Mouse (Mus musculus): ENCODE data around the gene Asic2.

The Asic2 gene

GRCm38 (mm10) chr11:80900555-80900954 lies 1067.7 kb downstream of the Asic2 start:
- WGBS: 90% methylated on average over 4 of the region's 4 CpGs

DNA sequence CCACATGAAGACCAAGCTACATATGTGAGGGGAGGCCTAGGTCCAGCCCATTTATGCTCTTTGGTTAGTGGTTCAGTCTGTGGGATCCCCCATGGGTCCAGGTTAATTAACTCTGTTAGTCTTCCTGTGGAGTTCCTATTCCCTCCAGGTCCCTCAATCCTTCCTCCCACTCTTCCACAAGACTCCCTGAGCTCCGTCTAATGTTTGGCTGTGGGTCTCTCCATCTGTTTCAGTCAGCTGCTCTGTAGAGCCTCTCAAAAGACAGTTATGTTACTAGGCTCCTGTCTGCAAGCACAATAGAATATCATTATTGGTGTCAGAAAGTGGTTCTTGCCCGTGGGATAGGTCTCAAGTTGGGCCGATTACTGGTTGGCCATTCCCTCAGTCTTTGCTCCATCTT lies 1072.4 kb downstream of the Asic2 start:
- WGBS: 59% methylated on average over 3 of the region's 3 CpGs

- 65% methylated on average over 7 of the region's 7 CpGs for WGBS
Measured at GRCm38 (mm10) chr11:80889336-80890063, 1078.8 kb downstream of the Asic2 start.

- 31% methylated on average over 3 of the region's 3 CpGs for WGBS
Measured at GRCm38 (mm10) chr11:80887021-80887420, 1081.2 kb downstream of the Asic2 start.

DNA sequence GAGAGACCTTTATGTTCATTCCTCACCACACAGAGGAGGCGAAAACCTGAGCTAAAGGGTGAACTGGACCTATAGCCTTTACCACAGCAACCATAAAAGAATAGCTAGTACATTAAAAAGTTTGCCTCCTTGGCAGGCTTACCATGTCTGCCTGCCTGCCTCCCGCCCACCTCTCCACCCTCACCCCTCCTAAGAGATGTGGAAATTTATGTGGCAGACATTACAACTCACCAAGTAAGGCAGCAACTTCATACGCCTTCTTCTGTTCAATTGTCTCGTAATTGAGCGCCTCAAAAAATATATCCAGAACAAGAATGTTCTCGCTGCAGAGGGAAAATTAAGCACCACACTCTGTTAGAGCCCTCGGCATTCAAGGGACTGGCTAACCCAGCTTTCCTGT lies 1081.9 kb downstream of the Asic2 start:
- 51% methylated on average over 7 of the region's 7 CpGs for WGBS

DNA sequence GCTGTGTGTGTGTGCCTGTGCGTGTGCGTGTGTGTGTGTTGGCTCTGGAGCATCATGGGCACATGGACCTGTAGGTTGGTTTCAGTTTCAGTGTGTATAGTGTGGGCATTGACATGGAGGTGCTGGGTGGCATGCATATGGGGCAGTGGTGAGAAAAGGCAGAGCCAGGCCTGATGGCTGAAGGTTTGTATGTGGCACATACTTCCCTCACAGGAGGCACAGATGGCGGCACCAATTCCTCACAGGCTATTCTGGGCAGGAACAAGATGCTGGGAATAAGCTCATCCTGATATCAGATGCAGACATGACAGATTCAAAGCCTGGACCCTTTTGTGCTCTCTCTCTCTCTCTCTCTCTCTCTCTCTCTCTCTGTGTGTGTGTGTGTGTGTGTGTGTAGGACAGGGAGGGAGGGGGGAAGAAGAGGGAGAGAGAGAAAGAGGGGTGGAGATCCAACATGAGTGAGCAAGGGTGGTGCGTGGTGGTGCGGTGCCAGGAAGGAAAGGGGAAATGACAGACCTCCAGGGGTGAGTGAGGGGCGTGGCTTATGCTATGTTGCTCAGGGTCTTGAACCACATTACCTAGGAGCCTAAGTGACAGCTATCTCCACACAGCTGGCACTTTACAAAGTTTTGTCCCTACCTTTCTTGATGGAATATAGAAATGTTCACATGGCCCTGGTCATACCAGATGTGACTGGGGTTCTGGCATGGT lies 1083.6 kb downstream of the Asic2 start:
- 59% methylated on average over 6 of the region's 6 CpGs for WGBS

GRCm38 (mm10) chr11:80882229-80882810 lies 1085.9 kb downstream of the Asic2 start:
- WGBS: 52% methylated on average over 7 of the region's 7 CpGs

GRCm38 (mm10) chr11:80878026-80878425 lies 1090.2 kb downstream of the Asic2 start:
- WGBS: 55% methylated on average over 2 of the region's 2 CpGs

- WGBS: 26% methylated on average over 11 of the region's 11 CpGs
Measured at GRCm38 (mm10) chr11:80877131-80877651, 1091.1 kb downstream of the Asic2 start.

GRCm38 (mm10) chr11:80872509-80873474 lies 1095.5 kb downstream of the Asic2 start:
- WGBS: 71% methylated on average over 17 of the region's 17 CpGs

GRCm38 (mm10) chr11:80868039-80868438 lies 1100.2 kb downstream of the Asic2 start:
- WGBS: 67% methylated on average over 1 of the region's 1 CpGs

GRCm38 (mm10) chr11:80862941-80863340 lies 1105.3 kb downstream of the Asic2 start:
- WGBS: 94% methylated on average over 7 of the region's 7 CpGs

- WGBS: 81% methylated on average over 10 of the region's 10 CpGs
Measured at GRCm38 (mm10) chr11:80858065-80858464, 1110.2 kb downstream of the Asic2 start, which contains the start of gene Spaca3. Gene Spaca3 (plus strand): TSS chr11:80858365.

GRCm38 (mm10) chr11:80856827-80857226 lies 1111.4 kb downstream of the Asic2 start:
- 90% methylated on average over 2 of the region's 2 CpGs for WGBS

- 76% methylated on average over 7 of the region's 7 CpGs for WGBS
Measured at GRCm38 (mm10) chr11:80854908-80855307, 1113.3 kb downstream of the Asic2 start.

GRCm38 (mm10) chr11:80854430-80854829 lies 1113.8 kb downstream of the Asic2 start:
- 92% methylated on average over 11 of the region's 11 CpGs for WGBS

DNA sequence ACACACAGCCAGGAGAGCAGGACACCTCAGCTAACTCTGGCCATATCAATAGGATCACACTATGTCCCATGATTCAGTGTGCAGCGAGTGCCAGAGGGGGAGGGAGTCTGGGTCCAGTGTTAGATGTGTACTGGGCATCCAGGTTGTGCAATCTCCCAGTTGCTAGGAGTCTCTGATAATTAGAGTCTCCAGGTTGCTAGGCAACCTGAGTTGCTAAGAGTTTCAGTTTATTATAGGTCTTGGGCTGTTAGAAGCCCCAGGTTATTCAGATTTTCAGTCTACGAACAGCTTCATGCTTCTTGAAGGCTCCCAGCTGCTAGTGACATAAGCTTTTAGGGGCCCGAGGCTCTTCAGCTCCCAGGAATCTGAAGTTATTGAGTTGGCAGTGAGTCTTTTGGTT lies 1115.2 kb downstream of the Asic2 start:
- WGBS: 42% methylated on average over 3 of the region's 3 CpGs

DNA sequence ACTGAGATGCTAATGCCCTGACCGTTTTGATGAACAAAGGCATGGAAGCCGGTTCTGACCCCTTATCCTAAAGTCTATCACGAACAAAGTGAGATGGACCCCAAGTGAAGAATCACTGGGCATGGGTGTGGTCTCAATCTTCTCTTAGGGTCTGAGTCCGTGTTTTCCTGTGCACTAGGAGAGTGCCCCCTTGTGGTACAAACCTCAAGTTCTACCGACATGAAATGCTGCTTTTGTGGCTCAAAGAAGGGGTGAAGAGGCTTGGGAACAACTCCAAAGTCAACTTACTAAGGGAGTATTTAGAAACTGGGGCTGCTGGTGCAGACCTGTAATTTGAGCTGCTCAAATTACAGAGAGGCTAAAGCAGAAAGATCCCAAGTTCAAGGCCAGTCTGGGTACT lies 1116.4 kb downstream of the Asic2 start:
- 60% methylated on average over 5 of the region's 5 CpGs for WGBS

- WGBS: 79% methylated on average over 5 of the region's 5 CpGs
Measured at GRCm38 (mm10) chr11:80848131-80848530, 1120.1 kb downstream of the Asic2 start.

DNA sequence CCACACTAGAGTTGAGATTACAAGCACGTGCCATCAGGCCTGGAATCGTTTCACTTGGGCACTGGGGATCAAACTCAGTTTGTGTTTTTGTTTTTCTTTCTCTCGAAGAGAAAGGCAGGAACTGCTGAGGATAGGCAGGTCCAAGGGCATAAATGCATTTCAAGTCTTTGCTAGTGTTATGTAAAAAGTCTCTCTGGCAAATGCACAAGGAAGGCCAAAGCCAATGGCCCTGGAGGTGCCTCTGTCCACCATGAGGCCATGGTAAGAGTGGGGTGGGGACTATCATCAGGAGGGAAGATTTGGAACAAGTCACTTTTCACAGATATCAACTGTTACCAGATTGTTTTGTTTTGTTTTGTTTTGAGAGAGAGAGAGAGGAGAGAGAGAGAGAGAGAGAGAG lies 1122.1 kb downstream of the Asic2 start:
- WGBS: 47% methylated on average over 3 of the region's 3 CpGs

DNA sequence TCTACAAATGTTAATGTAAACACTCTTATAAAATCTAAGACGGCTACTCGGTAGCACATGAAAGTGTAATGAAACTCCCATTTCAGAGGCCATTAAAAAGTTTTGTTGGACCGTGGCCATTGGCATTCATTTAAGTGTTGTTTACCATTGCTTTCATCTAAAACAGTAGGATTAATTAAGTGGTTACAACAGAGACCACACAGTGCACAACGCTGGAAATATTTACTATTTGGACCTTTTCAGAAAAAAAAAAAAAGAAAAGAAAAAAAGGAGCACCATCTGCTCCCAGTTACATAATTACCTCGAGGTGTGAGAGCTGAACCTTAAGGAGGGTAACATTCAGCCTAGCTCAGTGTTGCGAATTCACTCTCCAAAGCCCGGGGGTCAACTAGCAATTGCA lies 1122.8 kb downstream of the Asic2 start:
- WGBS: 38% methylated on average over 7 of the region's 7 CpGs
